In the genomic region with DNA sequence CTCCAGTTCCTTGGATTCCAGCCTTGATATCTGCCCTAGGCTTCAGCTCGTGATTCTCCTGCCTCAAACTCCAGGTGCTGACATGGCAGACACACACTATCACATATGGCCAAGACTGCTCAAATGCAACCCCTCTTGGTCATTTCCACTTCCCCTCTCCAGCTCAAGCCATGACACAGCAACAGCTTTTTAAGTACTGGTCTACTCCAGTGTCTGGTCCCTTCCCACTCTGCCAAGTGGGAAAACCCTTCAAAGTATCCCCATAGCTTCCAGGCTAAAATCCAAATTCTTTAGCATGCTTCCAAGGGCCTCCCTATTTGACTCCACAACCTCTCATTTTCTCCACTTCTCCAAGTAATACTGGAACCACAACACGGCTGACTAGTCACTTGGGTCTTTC, we compare ENCODE assay signal across 8 mouse cellular contexts. TPM values are rescaled to one million over a fixed set of nuclear protein-coding genes. Genes with fewer than 3 reads are reported as not detected.
DNase-seq lines count a peak whose midpoint lies in the region; ATAC-seq and TF ChIP-seq lines count a peak whose summit lies in the region.

No protein-coding gene starts in this region.

- peaks cover 19% of the 10 kb centered on the region for H3K4me1 ChIP-seq in heart, adult 2 months (ENCODE audit: control insufficient read depth, insufficient read depth, low read length)
- peaks cover 44% of the 10 kb centered on the region for H3K4me1 ChIP-seq in E14TG2a.4 (replicated peaks; ENCODE audit: low read depth, low read length)

- intact Hi-C loops in heart, adult 2 months (cut with DNase I), result loop anchor here (5.0 to 10.0 kb wide), 2 partner anchors 47 to 1869 kb away; partner anchors contain the start of genes Ppt1 and Smap2
- intact Hi-C loops in heart, postnatal 10 days (cut with DNase I), result no loop called here
- intact Hi-C loops in left cerebral cortex, postnatal 25 days (cut with DNase I), result loop anchor here (2.0 kb wide), 1 partner anchor 13 kb away; no protein-coding TSS in a partner anchor
- intact Hi-C loops in gastrocnemius, postnatal 36 days (cut with DNase I), result no loop called here

- H3K27me3 ChIP-seq in heart, adult 2 months (ENCODE audit: control insufficient read depth, insufficient read depth, low read length), result no peaks in the 10 kb centered on the region
- H3K27me3 ChIP-seq in E14TG2a.4 (ENCODE audit: insufficient read depth, low read length), result no peaks in the 10 kb centered on the region

- TF ChIP-seq CTCF in heart, adult 2 months (IDR thresholded peaks at IDR 0.05), result no peak
- no peak for TF ChIP-seq CTCF in E14TG2a.4 (conservative IDR thresholded peaks at IDR 0.05; ENCODE audit: low read length)

- H3K9me3 ChIP-seq in E14TG2a.4 (ENCODE audit: low read length), result no peaks in the 10 kb centered on the region

- DNase-seq in heart, adult 2 months, result no peak
- DNase-seq in heart, adult 9 months (ENCODE audit: low spot score in 2 of 2), result no peak
- peak; percentile 23 to 27 for DNase-seq in heart, postnatal 10 days
- DNase-seq in left cerebral cortex, postnatal 25 days (ENCODE audit: low spot score in 2 of 2), result no peak
- DNase-seq in gastrocnemius, postnatal 36 days, result no peak

- ATAC-seq in megakaryocyte, adult 5-6 weeks (ENCODE audit: poor library complexity, severe bottlenecking), result peak; percentile 11; the same call in 1 of the 2 replicates
- ATAC-seq in cerebellum, adult (ENCODE audit: insufficient number of reproducible peaks, low FRiP score, low TSS enrichment), result no peak

- TF ChIP-seq POLR2A in heart, adult 2 months (IDR thresholded peaks at IDR 0.05; ENCODE audit: insufficient read depth, low read depth, low read length), result no peak

- H3K9ac ChIP-seq in heart, adult 2 months (ENCODE audit: low read depth, low read length), result peak overlapping the region; percentile 26

- peaks cover 3% of the 10 kb centered on the region for H3K79me2 ChIP-seq in heart, adult 2 months (replicated peaks; ENCODE audit: control insufficient read depth, insufficient read depth, low read length)

- peak overlapping the region; percentile 46 for H3K27ac ChIP-seq in heart, adult 2 months

- peaks cover 25% of the 10 kb centered on the region for H3K36me3 ChIP-seq in heart, adult 2 months (ENCODE audit: control insufficient read depth, insufficient read depth, low read length)
- H3K36me3 ChIP-seq in E14TG2a.4 (ENCODE audit: insufficient read depth, low read length), result 0 out of 2 replicates have a peak, but pooled peaks cover 11% of the 10 kb centered on the region

- TF ChIP-seq EP300 in heart, adult 2 months (IDR thresholded peaks at IDR 0.05; ENCODE audit: insufficient read depth, low read depth, low read length), result no peak

- WGBS in heart, adult 2 months, result 11% methylated on average over 2 of the region's 2 CpGs

- peak overlapping the region; percentile 11; the same call in 1 of the 2 replicates for H3K4me3 ChIP-seq in heart, adult 2 months
- H3K4me3 ChIP-seq in E14TG2a.4 (replicated peaks; ENCODE audit: low read length), result peak overlapping the region; percentile 96; the same call in 1 of the 2 replicates

RNA-seq across cellular contexts. Expression of gene Cap1, which starts 1.8 kb away (rescaled TPM):
- total RNA-seq in heart, adult 2 months (2021), result 10 to 100 TPM; 48.4 to 53.4 TPM
- 38.3 and 42.8 TPM in 2 replicates for polyA plus RNA-seq in heart, adult 2 months (2012; rRNA removed)
- total RNA-seq in heart, postnatal 10 days (2021), result 10 to 100 TPM; 84.6 to 89.1 TPM
- total RNA-seq in megakaryocyte, adult 5-6 weeks (2015), result 417 and 420 TPM in 2 replicates
- total RNA-seq in megakaryocyte, adult 5-6 weeks (2017), result 551 and 589 TPM in 2 replicates
- 100 to 1,000 TPM; 274 to 277 TPM for total RNA-seq in left cerebral cortex, postnatal 25 days (2021)
- total RNA-seq in gastrocnemius, postnatal 36 days (2021), result 10 to 100 TPM; 17.5 to 19.8 TPM

RNA-seq across cellular contexts. Expression of gene Ppt1, which starts 48.0 kb away (rescaled TPM):
- 10 to 100 TPM; 41.6 to 42.9 TPM for total RNA-seq in heart, adult 2 months (2021)
- 35.3 and 52.1 TPM in 2 replicates for polyA plus RNA-seq in heart, adult 2 months (2012; rRNA removed)
- total RNA-seq in heart, postnatal 10 days (2021), result 10 to 100 TPM; 40.1 to 46.6 TPM
- total RNA-seq in megakaryocyte, adult 5-6 weeks (2015), result 125 and 133 TPM in 2 replicates
- 95.0 and 101 TPM in 2 replicates for total RNA-seq in megakaryocyte, adult 5-6 weeks (2017)
- total RNA-seq in left cerebral cortex, postnatal 25 days (2021), result 10 to 100 TPM; 95.2 to 98.2 TPM
- 10 to 100 TPM in 1 of 2 experiments, 1 to 10 TPM in 1; 9.9 to 10.3 TPM for total RNA-seq in gastrocnemius, postnatal 36 days (2021)

Comparison
In these comparisons a context has a peak if more than half of its experiments do, and no peak if none do; other contexts are left out.
1. DNase-seq: peak in heart, postnatal 10 days (2 of 2); none in heart, adult 2 months (0 of 2), heart, adult 9 months (0 of 2), left cerebral cortex, postnatal 25 days (0 of 2) and gastrocnemius, postnatal 36 days (0 of 2).
2. intact Hi-C loops: an anchor here in heart, adult 2 months (5.0 to 10.0 kb wide) and left cerebral cortex, postnatal 25 days (2.0 kb wide); none called in heart, postnatal 10 days and gastrocnemius, postnatal 36 days.